Mouse (Mus musculus) testis, adult 2 months (tissue): ENCODE results near the gene Slc11a1.

Experiments
- CTCF ChIP-seq: fragments of 200-500 bp; IDR thresholded peaks from 2 replicates; pipeline ENCODE4 v1.5.1; 2012; ENCODE audit warnings: low read depth, mild to moderate bottlenecking, inconsistent platforms, low read length, moderate library complexity; ENCODE audit not compliant: control insufficient read depth, insufficient read depth, insufficient replicate concordance
- POLR2A ChIP-seq: fragments of 200-500 bp; IDR thresholded peaks from 2 replicates; pipeline ENCODE4 v1.6.1; 2012; ENCODE audit warnings: low read depth, mild to moderate bottlenecking, inconsistent platforms, low read length, moderate library complexity; ENCODE audit not compliant: control insufficient read depth

- no peak for TF ChIP-seq POLR2A
- no peak for TF ChIP-seq CTCF
Observed at GRCm38 (mm10) chr1:74435563-74435962, 60.6 kb downstream of the Slc11a1 start.
